Mouse (Mus musculus): ENCODE measurements around the gene Rab6b.
"Not testable (repeated sequence)": the region's sequence is repeated elsewhere in the genome, so short reads cannot be mapped to it uniquely, and the experiment has no call there.

Gene Rab6b

GRCm38 (mm10) chr9:103146257-103146656, 34.7 kb downstream of the Rab6b start:
- no peak for DNase-seq

- DNase-seq = no peak
Observed at GRCm38 (mm10) chr9:103146703-103147102, 35.1 kb downstream of the Rab6b start.

DNA sequence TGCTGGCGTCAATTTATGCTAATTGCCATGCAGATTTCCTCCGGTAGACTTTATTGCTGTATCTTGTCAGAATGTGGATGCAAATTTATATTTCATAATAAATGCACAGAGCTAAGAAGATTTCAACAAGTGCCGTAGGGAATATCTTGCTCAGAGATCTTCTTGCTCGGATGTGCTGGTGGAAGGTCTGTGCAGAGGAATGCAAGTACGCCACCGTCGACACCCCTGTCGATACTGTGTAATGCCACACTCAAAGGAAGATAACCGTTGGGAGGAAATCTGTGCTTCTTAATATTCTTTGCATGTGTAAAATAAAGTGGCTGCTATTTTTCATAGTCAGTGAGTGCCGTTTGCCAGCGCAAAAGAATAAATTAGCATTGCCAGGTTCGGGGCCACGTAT, 35.5 kb downstream of the Rab6b start:
- DNase-seq = no peak

- no peak for DNase-seq
Observed at GRCm38 (mm10) chr9:103149074-103149799, 37.6 kb downstream of the Rab6b start.

GRCm38 (mm10) chr9:103153286-103153685, 41.7 kb downstream of the Rab6b start:
- no peak for DNase-seq

DNA sequence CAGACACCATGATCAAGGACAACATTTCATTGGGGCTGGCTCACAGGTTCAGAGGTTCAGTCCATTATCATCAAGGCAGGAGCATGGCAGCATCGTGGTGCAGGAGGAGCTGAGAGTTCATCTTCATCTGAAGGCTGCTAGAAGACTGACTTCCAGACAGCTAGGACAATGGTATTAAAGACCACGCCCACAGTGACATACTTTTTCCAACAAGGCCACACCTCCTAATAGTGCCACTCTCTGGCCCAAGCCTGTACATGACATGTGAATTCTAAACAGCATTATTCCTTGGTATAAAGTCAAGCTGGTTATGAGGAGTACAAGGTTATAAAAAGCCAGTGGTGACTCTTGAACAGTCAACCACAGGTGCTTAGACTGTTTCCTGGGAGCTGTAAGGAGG, 43.0 kb downstream of the Rab6b start:
- no peak for DNase-seq

DNA sequence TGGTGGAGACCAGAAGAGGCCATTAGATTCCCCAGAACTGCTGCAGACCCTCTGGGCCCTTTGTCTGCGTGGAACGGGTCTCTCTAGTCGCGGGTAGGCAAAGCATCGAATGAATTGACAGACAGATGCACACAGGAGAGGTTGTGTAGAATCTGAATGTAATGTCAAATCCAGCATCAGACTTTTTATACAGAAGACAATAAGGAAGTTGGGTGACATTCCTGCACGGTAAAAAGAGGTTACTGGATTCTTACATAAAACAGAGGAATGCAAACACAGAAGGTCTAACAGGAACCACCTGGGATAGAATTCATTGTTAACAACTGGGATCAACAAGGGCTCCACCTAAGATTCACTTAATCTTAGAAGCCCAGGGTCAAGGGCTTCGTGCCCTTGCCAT, 43.6 kb downstream of the Rab6b start:
- DNase-seq = not testable (repeated sequence)

- no peak for DNase-seq
Observed at GRCm38 (mm10) chr9:103163806-103164205, 52.2 kb downstream of the Rab6b start.

- no peak for DNase-seq
Observed at GRCm38 (mm10) chr9:103168046-103168445, 56.5 kb downstream of the Rab6b start.

GRCm38 (mm10) chr9:103168771-103169170, 57.2 kb downstream of the Rab6b start:
- DNase-seq = no peak

DNA sequence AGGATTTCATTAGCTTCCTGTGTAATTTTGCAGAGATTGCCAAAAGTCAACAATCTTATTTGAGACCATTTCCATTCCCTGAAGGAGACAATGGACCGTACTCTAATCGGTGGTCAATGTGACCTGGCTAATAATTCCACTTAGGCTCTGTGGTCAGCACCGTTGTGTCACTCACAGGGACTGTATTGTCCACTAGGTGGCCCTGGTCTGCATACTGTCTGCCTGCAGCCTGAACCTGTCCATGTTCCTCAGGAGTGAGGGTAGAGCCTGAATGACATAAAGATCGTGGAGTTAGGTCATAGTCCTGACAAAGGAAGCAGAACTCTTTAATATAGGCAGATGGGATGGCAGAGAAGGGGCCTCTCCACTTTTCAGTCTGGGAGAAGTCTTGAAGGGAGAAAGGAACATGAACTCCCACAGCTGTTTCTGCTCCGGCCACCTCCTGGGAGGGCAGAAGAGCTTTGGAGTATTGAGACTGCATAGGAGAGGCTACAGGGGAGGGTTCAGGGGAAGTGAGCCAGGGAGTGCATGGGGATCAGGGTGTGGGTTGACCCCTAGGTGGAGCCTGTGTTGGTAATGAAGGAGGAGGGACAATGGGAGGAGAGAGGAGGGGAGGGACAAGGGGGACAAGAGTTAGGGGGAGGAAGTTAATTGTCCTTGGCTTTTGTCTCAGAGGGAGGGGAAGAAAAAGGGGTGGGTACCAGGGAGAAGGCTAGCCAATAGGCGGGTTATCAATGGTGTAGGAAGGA, 63.4 kb downstream of the Rab6b start:
- no peak for DNase-seq

DNA sequence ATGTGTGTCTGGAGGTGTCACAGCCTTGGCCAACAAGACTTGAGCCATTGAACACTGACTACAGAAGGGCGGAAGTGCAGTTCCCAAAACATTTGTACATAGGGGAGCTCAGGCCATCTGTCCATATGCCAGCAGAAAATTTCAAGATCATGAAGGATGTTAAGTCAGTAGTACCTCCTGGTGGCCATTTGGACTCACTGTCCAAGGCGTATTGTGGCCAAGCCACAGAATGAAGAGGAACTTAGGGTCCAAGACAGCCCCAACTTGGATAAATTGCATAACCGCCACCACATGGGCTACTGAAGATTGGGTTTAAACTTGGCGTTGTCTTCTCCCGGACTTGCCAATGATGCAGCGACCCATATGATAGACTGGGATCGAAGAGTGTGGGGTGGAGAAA, 64.1 kb downstream of the Rab6b start:
- no peak for DNase-seq

DNA sequence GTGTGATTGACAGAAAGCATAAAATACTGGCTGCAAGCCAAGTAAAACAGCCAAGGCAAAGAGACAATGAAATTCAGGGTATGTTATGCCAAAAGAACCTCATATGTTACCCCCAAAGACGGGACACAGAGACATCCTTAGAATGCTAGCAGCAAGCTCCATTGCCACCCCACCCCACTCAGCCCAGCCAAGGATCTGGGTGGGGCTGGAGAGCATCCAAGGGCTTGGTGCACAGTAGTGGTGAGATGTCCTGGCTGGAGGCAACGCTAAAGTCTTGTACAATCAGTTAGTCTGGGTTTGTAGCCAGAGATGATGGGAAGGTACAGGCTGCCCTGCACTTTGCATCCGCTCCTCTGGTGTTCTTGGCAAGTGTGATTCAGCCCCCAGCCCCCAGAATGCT, 68.7 kb downstream of the Rab6b start:
- no peak for DNase-seq

GRCm38 (mm10) chr9:103180807-103181565, 69.4 kb downstream of the Rab6b start:
- DNase-seq = peak; percentile 64

GRCm38 (mm10) chr9:103181886-103182285, 70.3 kb downstream of the Rab6b start:
- no peak for DNase-seq

DNA sequence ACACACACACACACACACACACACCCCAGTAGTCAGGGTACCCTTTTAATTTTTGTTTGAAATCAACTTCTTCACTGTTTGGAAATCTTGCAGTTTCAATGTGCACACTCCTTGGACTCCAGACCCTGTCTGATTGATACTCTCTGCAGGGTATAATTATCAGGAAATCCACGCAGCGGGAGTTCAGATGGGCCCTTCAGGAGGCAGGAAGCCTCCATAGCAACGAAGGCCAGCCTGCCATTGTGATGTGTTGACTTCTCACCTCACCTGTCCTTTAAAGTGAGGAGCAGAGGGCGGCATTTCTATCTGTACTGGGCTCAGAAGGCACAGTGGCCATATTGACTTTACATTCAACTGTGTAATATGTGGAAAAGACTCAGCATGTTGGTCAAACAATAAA, 73.3 kb downstream of the Rab6b start:
- no peak for DNase-seq

GRCm38 (mm10) chr9:103185946-103186345, 74.4 kb downstream of the Rab6b start:
- no peak for DNase-seq

- DNase-seq = no peak
Observed at GRCm38 (mm10) chr9:103186747-103187146, 75.2 kb downstream of the Rab6b start.

- DNase-seq = no peak
Observed at GRCm38 (mm10) chr9:103188416-103188815, 76.8 kb downstream of the Rab6b start.

DNA sequence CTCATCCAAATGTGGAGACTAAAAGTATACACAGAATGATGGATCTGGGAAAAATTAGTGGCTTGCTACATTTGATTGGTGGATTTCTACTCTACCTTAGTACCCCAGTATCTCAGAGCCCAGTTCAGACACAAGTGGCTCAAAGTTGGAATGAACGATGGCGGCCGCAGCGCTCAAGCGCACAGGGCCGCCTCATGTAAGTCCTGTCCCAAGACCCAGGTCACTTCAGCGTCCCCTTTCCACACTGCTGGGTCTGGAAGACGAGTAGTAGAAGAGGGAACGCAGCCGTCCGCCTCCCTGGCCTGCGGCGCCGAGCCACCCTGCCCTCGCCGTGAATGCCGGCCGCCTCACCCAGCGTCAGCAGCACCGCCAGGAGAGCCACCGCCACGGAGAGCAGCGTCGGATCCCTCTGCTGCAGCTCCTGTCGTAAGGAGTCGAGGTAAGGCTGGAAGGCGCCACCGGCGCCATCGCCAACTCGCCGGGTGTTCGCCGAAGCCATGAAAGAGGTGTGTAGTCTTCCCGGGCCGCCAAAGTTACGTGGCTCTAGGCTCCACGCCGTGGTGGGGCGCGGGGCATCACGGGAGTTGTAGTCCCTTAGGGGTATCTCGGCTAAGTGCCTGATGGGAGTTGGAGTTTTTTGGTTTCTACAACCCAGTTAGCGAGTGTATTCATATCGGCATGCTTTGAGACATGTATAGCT, 90.1 kb downstream of the Rab6b start, which contains the start of gene Srprb:
TSS of gene Srprb (minus strand) at position 577 of the 700 bp plus-strand sequence.
- DNase-seq = peak; percentile 96

DNA sequence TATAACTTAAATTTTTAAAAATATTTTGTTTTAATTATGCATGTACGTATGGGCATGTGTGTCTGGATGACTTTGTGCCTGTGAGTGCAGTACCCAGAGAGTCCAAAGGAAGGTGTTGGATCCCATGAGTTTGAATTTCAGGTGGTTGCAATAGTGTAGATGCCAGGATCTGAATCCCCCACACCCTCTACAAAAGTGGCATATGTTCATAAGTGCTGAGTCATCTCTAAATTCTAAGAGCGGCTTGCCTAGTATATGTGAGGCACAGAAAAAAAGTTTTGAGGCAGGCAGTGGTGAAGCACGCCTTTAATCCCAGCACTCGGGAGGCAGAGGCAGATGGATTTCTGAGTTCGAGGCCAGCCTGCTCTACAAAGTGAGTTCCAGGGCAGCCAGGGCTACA, 94.2 kb downstream of the Rab6b start:
- no peak for DNase-seq

DNA sequence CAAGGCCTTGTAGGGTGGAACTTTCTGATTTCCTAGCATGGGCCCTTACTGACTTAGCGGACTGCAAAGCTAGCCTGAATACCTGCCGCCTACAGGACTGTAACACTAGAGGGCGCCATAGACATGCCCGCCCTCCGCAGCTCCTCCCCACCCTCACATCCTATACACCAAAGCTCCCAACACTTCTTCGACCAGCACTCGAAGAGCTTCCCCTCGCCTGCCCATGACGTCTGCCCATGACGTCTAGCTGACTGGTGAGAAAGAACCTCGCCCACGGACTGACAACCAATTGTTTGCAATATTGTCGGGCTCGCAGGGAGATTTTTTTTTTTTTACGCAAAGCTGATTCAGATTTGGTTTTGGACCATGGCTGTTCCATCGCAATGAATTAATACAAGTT, 96.3 kb downstream of the Rab6b start:
- DNase-seq = peak; percentile 81

Data from thymus, postnatal 14 days (tissue).